Mouse (Mus musculus): Measurements from ENCODE around the gene Gm10295.
A peak's percentile ranks its signal among the peaks of the same experiment; 100 is the strongest.

Gm10295 gene

DNA sequence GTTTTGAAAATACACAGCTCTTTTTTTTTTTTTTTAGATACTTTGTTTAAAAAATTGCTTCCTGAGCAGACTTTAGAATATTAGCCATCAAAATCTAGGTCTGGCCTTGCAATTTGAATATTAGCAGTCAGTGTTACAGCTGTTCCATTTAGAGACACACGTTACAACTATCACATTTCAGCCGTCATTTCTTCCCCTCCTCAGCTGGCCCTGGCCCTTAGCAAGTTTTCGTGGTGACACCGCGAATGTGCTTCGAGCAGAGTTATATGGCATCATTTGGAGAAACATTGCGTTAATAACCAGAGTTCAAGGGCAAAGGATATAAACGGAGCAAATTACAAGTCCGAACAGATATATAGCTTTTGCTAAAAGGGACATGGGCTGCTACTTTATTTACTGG, 2.4 kb downstream of the Gm10295 start:
- no peak for DNase-seq (ENCODE audit: low spot score)

DNA sequence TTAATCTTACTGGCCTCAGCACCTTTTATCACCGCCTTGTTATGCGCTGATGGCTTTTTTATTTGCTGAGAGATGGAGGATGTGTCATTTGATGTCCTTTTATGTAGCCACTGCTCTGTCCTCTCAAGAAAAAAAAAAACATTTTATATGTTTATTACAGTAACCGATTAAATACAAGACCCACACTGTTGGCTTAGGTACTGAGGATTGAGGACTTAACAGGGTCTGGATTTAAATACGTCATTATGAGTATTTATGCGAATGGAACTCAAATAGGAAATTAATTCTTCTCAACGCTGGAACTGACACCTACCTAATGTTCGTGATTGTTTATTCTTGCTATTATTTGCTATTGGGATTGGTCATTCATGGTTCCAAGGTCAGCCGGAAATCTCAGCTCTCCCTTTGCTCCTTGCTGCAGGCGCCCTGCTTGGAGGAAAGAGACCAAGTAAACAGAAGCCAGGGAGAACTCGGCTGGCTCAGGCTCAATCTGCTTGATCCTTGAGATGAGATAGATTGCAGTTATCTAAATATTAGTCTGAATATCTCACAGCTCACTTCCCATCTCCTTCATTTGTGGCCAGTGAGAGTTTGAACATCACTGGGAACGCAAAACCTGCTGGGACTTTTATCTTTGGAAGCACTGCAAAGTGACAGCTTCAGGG, 26.2 kb downstream of the Gm10295 start:
- no peak for DNase-seq (ENCODE audit: low spot score)

GRCm38 (mm10) chr7:71313148-71313765, 38.0 kb downstream of the Gm10295 start:
- no peak for DNase-seq (ENCODE audit: low spot score)

GRCm38 (mm10) chr7:71312375-71312774, 38.9 kb downstream of the Gm10295 start:
- no peak for DNase-seq (ENCODE audit: low spot score)

- peak; percentile 39 for DNase-seq (ENCODE audit: low spot score)
Measured at GRCm38 (mm10) chr7:71311411-71311810, 39.9 kb downstream of the Gm10295 start.

DNA sequence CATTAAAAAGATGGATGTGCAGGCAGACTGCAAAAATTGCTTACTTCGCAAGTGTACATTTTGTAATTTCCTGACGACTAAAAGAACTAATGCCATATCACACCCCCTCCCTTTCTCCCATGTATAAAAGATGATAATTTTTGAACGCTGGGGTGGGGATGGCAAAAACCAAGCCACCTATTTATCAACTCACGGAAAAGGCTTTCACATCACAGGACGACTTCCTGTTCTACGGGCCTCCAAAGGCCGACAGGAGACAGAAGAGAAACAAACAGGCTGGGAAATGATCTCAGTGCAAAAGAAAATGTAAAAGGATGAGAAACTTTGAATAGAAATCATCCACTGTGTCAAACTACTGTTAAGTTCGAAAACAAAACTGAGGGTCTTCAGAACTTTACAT, 43.2 kb downstream of the Gm10295 start:
- no peak for DNase-seq (ENCODE audit: low spot score)

- no peak for DNase-seq (ENCODE audit: low spot score)
Measured at GRCm38 (mm10) chr7:71302714-71303113, 48.6 kb downstream of the Gm10295 start.

Measured in embryo, embryonic 10 days (tissue).